8 mouse cellular contexts compared by ENCODE assay signal in the genomic region with DNA sequence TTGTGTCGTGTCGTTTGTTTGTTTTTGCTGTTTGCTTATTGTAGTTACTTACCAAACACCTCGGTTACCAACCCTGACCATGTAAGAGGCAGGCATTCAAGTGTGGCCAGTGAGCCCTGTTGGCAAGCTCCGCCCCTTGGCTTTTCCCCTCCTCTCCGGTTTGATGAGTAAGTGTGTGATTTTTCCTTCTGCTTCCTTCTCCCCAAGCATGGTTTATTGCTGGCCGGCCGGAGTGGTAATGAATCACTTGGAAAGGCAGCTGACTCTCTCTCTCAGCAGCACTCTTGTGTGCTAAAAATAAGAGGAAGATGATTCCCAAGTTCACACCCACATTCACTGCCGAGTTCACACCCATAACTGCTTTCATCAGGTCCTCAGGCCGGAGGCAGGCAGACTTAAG. TPM values are rescaled to one million over a fixed set of nuclear protein-coding genes. Genes with fewer than 3 reads are reported as not detected.
DNase-seq lines count a peak whose midpoint lies in the region; ATAC-seq lines count a peak whose summit lies in the region.

No protein-coding gene starts in this region.

- H3K4me2 ChIP-seq in stomach, embryonic 14.5 days (replicated peaks; ENCODE audit: low read depth, low read length): no peak overlapping the region
- H3K4me2 ChIP-seq in hindbrain, embryonic 14.5 days (replicated peaks): no peak overlapping the region

- DNase-seq in urinary bladder, adult 2 months (ENCODE audit: low spot score): peak; percentile 35
- DNase-seq in urinary bladder, postnatal 10 days (ENCODE audit: low spot score): no peak
- DNase-seq in heart, adult 9 months (ENCODE audit: low spot score in 2 of 2): peak; percentile 49 to 53
- DNase-seq in large intestine, adult 2 months (ENCODE audit: low read depth, low spot score): peak; percentile 90
- DNase-seq in c-Kit-positive CD71-positive TER-119-positive erythroid progenitor cells, embryonic 14.5 days (ENCODE audit: low spot score): no peak
- DNase-seq in layer of hippocampus, postnatal 25 days (ENCODE audit: extremely low spot score in 1 of 2, low spot score in 1 of 2): no peak
- no peak for DNase-seq in hindbrain, embryonic 14.5 days (ENCODE audit: low spot score)

- 0 out of 2 replicates have a peak overlapping the region, but pooled peaks have one; percentile 15 for H3K27ac ChIP-seq in stomach, embryonic 14.5 days (ENCODE audit: low read length)
- H3K27ac ChIP-seq in hindbrain, embryonic 14.5 days: no peak overlapping the region

- H3K36me3 ChIP-seq in stomach, embryonic 14.5 days (ENCODE audit: control insufficient read depth, insufficient read depth, low read length): no peaks in the 10 kb centered on the region
- no peaks in the 10 kb centered on the region for H3K36me3 ChIP-seq in hindbrain, embryonic 14.5 days (replicated peaks; ENCODE audit: control insufficient read depth, insufficient read depth)

- H3K27me3 ChIP-seq in stomach, embryonic 14.5 days (ENCODE audit: control insufficient read depth, insufficient read depth, low read length): no peaks in the 10 kb centered on the region
- no peaks in the 10 kb centered on the region for H3K27me3 ChIP-seq in hindbrain, embryonic 14.5 days (ENCODE audit: control insufficient read depth, insufficient read depth, low read length)

- 0 out of 2 replicates have a peak, but pooled peaks have one; percentile 14 for ATAC-seq in stomach, embryonic 14.5 days (ENCODE audit: insufficient number of reproducible peaks, insufficient read depth, low FRiP score, low read depth)
- no peak for ATAC-seq in hindbrain, embryonic 14.5 days (ENCODE audit: low FRiP score)

- 16% methylated on average over 9 of the region's 9 CpGs for WGBS in large intestine, adult 2 months
- 50% methylated on average over 9 of the region's 9 CpGs for WGBS in stomach, embryonic 14.5 days
- WGBS in hindbrain, embryonic 14.5 days: 86% methylated on average over 9 of the region's 9 CpGs

- H3K9me3 ChIP-seq in stomach, embryonic 14.5 days (ENCODE audit: control insufficient read depth, low read depth, low read length): no peaks in the 10 kb centered on the region
- no peaks in the 10 kb centered on the region for H3K9me3 ChIP-seq in hindbrain, embryonic 14.5 days (ENCODE audit: control insufficient read depth, low read length)

- no peak overlapping the region for H3K4me3 ChIP-seq in stomach, embryonic 14.5 days (ENCODE audit: low read depth, low read length)
- no peak overlapping the region for H3K4me3 ChIP-seq in hindbrain, embryonic 14.5 days (replicated peaks; ENCODE audit: low read length)

- H3K9ac ChIP-seq in stomach, embryonic 14.5 days (replicated peaks; ENCODE audit: low read depth, low read length): no peak overlapping the region
- H3K9ac ChIP-seq in hindbrain, embryonic 14.5 days: no peak overlapping the region

- H3K4me1 ChIP-seq in stomach, embryonic 14.5 days (ENCODE audit: control insufficient read depth, insufficient read depth, low read length): peaks cover 47% of the 10 kb centered on the region
- no peaks in the 10 kb centered on the region; the same call in 1 of the 2 replicates for H3K4me1 ChIP-seq in hindbrain, embryonic 14.5 days (replicated peaks; ENCODE audit: control insufficient read depth, insufficient read depth, low read length)

RNA-seq across cellular contexts. Expression of a gene that starts 15.4 kb away (rescaled TPM):
- 24.8 and 26.0 TPM in 2 replicates for polyA plus RNA-seq in urinary bladder, adult 2 months (2012; rRNA removed)
- polyA plus RNA-seq in large intestine, adult 2 months (2012; rRNA removed): 13.8 and 26.0 TPM in 2 replicates
- polyA plus RNA-seq in stomach, embryonic 14.5 days (2014; fragmentation: Nextera tagmentation; extraction: Ambion mirVana): 46.1 and 48.0 TPM in 2 replicates
- 10 to 100 TPM; 49.1 to 55.9 TPM for total RNA-seq in layer of hippocampus, postnatal 25 days (2021)
- 24.4 and 29.4 TPM in 2 replicates for polyA plus RNA-seq in hindbrain, embryonic 14.5 days (2014; fragmentation: Nextera tagmentation; extraction: Ambion mirVana)

Comparison
In these comparisons a context has a peak if more than half of its experiments do, and no peak if none do; other contexts are left out.
1. DNase-seq: peak in urinary bladder, adult 2 months (single experiment), heart, adult 9 months (2 of 2) and large intestine, adult 2 months (single experiment); none in urinary bladder, postnatal 10 days (single experiment), c-Kit-positive CD71-positive TER-119-positive erythroid progenitor cells, embryonic 14.5 days (single experiment), layer of hippocampus, postnatal 25 days (0 of 2) and hindbrain, embryonic 14.5 days (single experiment).